Mouse (Mus musculus) cerebellum, adult 8-10 months (tissue): Measurements from ENCODE around the gene Myo1a.
"Not testable (repeated sequence)": the region's sequence is repeated elsewhere in the genome, so short reads cannot be mapped to it uniquely, and the experiment has no call there.

ENCODE experiments used
- DNase-seq: peaks from one replicate; pipeline ENCODE4 v3.0.0; 2022

The Myo1a gene

GRCm38 (mm10) chr10:127731397-127731796, 26.4 kb downstream of the Myo1a start:
- DNase-seq: no peak

GRCm38 (mm10) chr10:127734434-127734833, 29.5 kb downstream of the Myo1a start:
- no peak for DNase-seq

- no peak for DNase-seq
Observed at GRCm38 (mm10) chr10:127736266-127736665, 31.3 kb downstream of the Myo1a start.

- DNase-seq: no peak
Observed at GRCm38 (mm10) chr10:127736916-127737315, 31.9 kb downstream of the Myo1a start.

GRCm38 (mm10) chr10:127737552-127737951, 32.6 kb downstream of the Myo1a start:
- no peak for DNase-seq

GRCm38 (mm10) chr10:127738151-127738882, 33.3 kb downstream of the Myo1a start:
- DNase-seq: peak; percentile 28

- peak; percentile 67 for DNase-seq
Observed at GRCm38 (mm10) chr10:127739083-127739660, 34.2 kb downstream of the Myo1a start, which contains the start of gene Zbtb39. Gene Zbtb39 (plus strand): TSS chr10:127739538.

GRCm38 (mm10) chr10:127739661-127740161, 34.7 kb downstream of the Myo1a start:
- DNase-seq: no peak

GRCm38 (mm10) chr10:127744661-127745060, 39.7 kb downstream of the Myo1a start:
- peak; percentile 27 for DNase-seq

- no peak for DNase-seq
Observed at GRCm38 (mm10) chr10:127745886-127746285, 40.9 kb downstream of the Myo1a start.

- DNase-seq: no peak
Observed at GRCm38 (mm10) chr10:127747254-127747653, 42.3 kb downstream of the Myo1a start.

- DNase-seq: no peak
Observed at GRCm38 (mm10) chr10:127748847-127749612, 44.1 kb downstream of the Myo1a start.

- DNase-seq: no peak
Observed at GRCm38 (mm10) chr10:127750136-127750777, 45.3 kb downstream of the Myo1a start.

- no peak for DNase-seq
Observed at GRCm38 (mm10) chr10:127751548-127751947, 46.6 kb downstream of the Myo1a start, which contains the start of gene Gpr182. Gene Gpr182 (minus strand): TSS chr10:127751732.

GRCm38 (mm10) chr10:127754566-127755166, 49.7 kb downstream of the Myo1a start:
- no peak for DNase-seq

GRCm38 (mm10) chr10:127755246-127755645, 50.3 kb downstream of the Myo1a start:
- no peak for DNase-seq

- no peak for DNase-seq
Observed at GRCm38 (mm10) chr10:127755770-127756468, 50.9 kb downstream of the Myo1a start.

- no peak for DNase-seq
Observed at GRCm38 (mm10) chr10:127759181-127760110, 54.5 kb downstream of the Myo1a start, which contains the start of the genes Rdh1 and Rdh16f1. Gene Rdh1 (plus strand): TSS chr10:127759721. Gene Rdh16f1 (plus strand): TSS chr10:127759787.

- DNase-seq: not testable (repeated sequence)
Observed at GRCm38 (mm10) chr10:127762926-127763325, 58.0 kb downstream of the Myo1a start.

GRCm38 (mm10) chr10:127763914-127764680, 59.1 kb downstream of the Myo1a start:
- DNase-seq: no peak
